Mouse (Mus musculus) bone marrow macrophage, adult 2 months (primary cell): ENCODE results near the gene Cavin2. TPM values are rescaled to one million over a fixed set of nuclear protein-coding genes. Genes with fewer than 3 reads are reported as not detected.

ENCODE experiments used
- H3K27ac ChIP-seq: 2 replicates; pipeline ENCODE4 v1.5.1; 2012; ENCODE audit warnings: low read depth, low read length; ENCODE audit not compliant: insufficient read depth
- H3K4me1 ChIP-seq: 2 replicates; pipeline ENCODE4 v1.6.1; 2012; ENCODE audit warnings: low read length; ENCODE audit not compliant: control insufficient read depth, insufficient read depth
- H3K4me3 ChIP-seq: 2 replicates; pipeline ENCODE4 v1.5.1; 2012; ENCODE audit warnings: mild to moderate bottlenecking, low read length, moderate library complexity; ENCODE audit not compliant: insufficient read depth
- CTCF ChIP-seq: IDR thresholded peaks from 2 replicates; pipeline ENCODE4 v1.5.1; 2012; ENCODE audit warnings: low read depth, mild to moderate bottlenecking, low read length, moderate library complexity
- POLR2A ChIP-seq: IDR thresholded peaks from 2 replicates; pipeline ENCODE4 v1.6.1; 2012; ENCODE audit warnings: mild to moderate bottlenecking, low read depth, low read length, borderline replicate concordance
- polyA plus RNA-seq: library from polyadenylated mRNA; stranded (reverse); fragments of >200 nt; gene quantifications from 2 replicates; pipeline ENCODE4 v1.2.4, GENCODE M21; 2012; ENCODE audit not compliant: missing spikeins, insufficient read depth, insufficient read length

Cavin2 gene
- polyA plus RNA-seq, 1 experiment: not detected

- Histone ChIP-seq H3K4me1 (no peaks in the 10 kb centered on the region), H3K4me3 (no peak overlapping the region), H3K27ac (no peak overlapping the region)
- TF ChIP-seq POLR2A: no peak
- no peak for TF ChIP-seq CTCF
These were observed 20.7 kb upstream of the Cavin2 start for GRCm38 (mm10) chr1:51268225-51268624.

GRCm38 (mm10) chr1:51270196-51270935, 18.6 kb upstream of the Cavin2 start:
- Histone ChIP-seq H3K4me3 (no peak overlapping the region), H3K4me1 (no peaks in the 10 kb centered on the region), H3K27ac (no peak overlapping the region)
- TF ChIP-seq CTCF: no peak
- no peak for TF ChIP-seq POLR2A

- Histone ChIP-seq H3K4me3 (no peak overlapping the region), H3K27ac (no peak overlapping the region), H3K4me1 (no peaks in the 10 kb centered on the region)
- TF ChIP-seq POLR2A (no peak), CTCF (no peak)
These were observed 17.1 kb upstream of the Cavin2 start for GRCm38 (mm10) chr1:51271845-51272244.

- Histone ChIP-seq H3K27ac (no peak overlapping the region), H3K4me1 (no peaks in the 10 kb centered on the region), H3K4me3 (no peak overlapping the region)
- TF ChIP-seq CTCF: no peak
- TF ChIP-seq POLR2A: no peak
These were observed 16.2 kb upstream of the Cavin2 start for GRCm38 (mm10) chr1:51272583-51273201.

- no peak overlapping the region for H3K4me3 ChIP-seq
- no peaks in the 10 kb centered on the region for H3K4me1 ChIP-seq
- no peak overlapping the region for H3K27ac ChIP-seq
- TF ChIP-seq CTCF (no peak), POLR2A (no peak)
These were observed 10.9 kb upstream of the Cavin2 start for GRCm38 (mm10) chr1:51277879-51278567.

GRCm38 (mm10) chr1:51288201-51288600, 725 bp upstream of the Cavin2 start:
- TF ChIP-seq CTCF: no peak
- TF ChIP-seq POLR2A: no peak
- H3K4me3 ChIP-seq: no peak overlapping the region
- H3K27ac ChIP-seq: no peak overlapping the region
- no peaks in the 10 kb centered on the region for H3K4me1 ChIP-seq

GRCm38 (mm10) chr1:51289620-51290445, 907 bp downstream of the Cavin2 start:
- Histone ChIP-seq H3K27ac (no peak overlapping the region), H3K4me1 (no peaks in the 10 kb centered on the region), H3K4me3 (no peak overlapping the region)
- no peak for TF ChIP-seq CTCF
- TF ChIP-seq POLR2A: no peak

GRCm38 (mm10) chr1:51290634-51291033, 1.7 kb downstream of the Cavin2 start:
- Histone ChIP-seq H3K4me3 (no peak overlapping the region), H3K4me1 (no peaks in the 10 kb centered on the region), H3K27ac (no peak overlapping the region)
- no peak for TF ChIP-seq POLR2A
- no peak for TF ChIP-seq CTCF

GRCm38 (mm10) chr1:51292348-51292747, 3.4 kb downstream of the Cavin2 start:
- Histone ChIP-seq H3K4me1 (no peaks in the 10 kb centered on the region), H3K27ac (no peak overlapping the region), H3K4me3 (no peak overlapping the region)
- TF ChIP-seq CTCF (no peak), POLR2A (no peak)
